Mouse (Mus musculus) forebrain, embryonic 12.5 days (tissue): Measurements from ENCODE around the gene Plpp7. TPM values are rescaled to one million over a fixed set of nuclear protein-coding genes. Genes with fewer than 3 reads are reported as not detected.

Experiments
- ATAC-seq: fragments of 200-750 bp; cut with Nextera tagmentation; 2 replicates; pipeline ENCODE4 v1.8.0; 2017; ENCODE audit warnings: moderate TSS enrichment; ENCODE audit not compliant: low FRiP score
- H3K27ac ChIP-seq: fragments of 300-500 bp; sonication (generic); 2 replicates; pipeline ENCODE4 v1.5.1; 2016; ENCODE audit warnings: mild to moderate bottlenecking
- H3K27me3 ChIP-seq: fragments of 300-500 bp; sonication (generic); 2 replicates; pipeline ENCODE4 v1.6.1; 2016; ENCODE audit warnings: mild to moderate bottlenecking
- H3K36me3 ChIP-seq: fragments of 300-500 bp; sonication (generic); replicated peaks from 2 replicates; pipeline ENCODE4 v1.6.1; 2016; ENCODE audit warnings: mild to moderate bottlenecking
- H3K4me1 ChIP-seq: fragments of 300-500 bp; sonication (generic); 2 replicates; pipeline ENCODE4 v1.6.1; 2016
- H3K4me2 ChIP-seq: fragments of 300-500 bp; sonication (generic); 2 replicates; pipeline ENCODE4 v1.6.1; 2016; ENCODE audit warnings: mild to moderate bottlenecking, moderate library complexity
- H3K4me3 ChIP-seq: fragments of 300-500 bp; sonication (generic); replicated peaks from 2 replicates; pipeline ENCODE4 v1.5.1; 2016; ENCODE audit warnings: mild to moderate bottlenecking
- H3K9ac ChIP-seq: fragments of 300-500 bp; sonication (generic); 2 replicates; pipeline ENCODE4 v1.6.1; 2016; ENCODE audit warnings: mild to moderate bottlenecking
- H3K9me3 ChIP-seq: fragments of 300-500 bp; sonication (generic); 2 replicates; pipeline ENCODE4 v1.6.1; 2016
- WGBS: fragments of 180-500 bp; shearing (Covaris S2); methylation state at CpG from one replicate; pipeline ENCODE4 v1.1.7; 2016; 5-methylcytosine and 5-hydroxymethylcytosine counted together
- polyA plus RNA-seq: library from polyadenylated mRNA; unstranded; fragments of >200 nt; fragmentation: Nextera tagmentation; extraction: Ambion mirVana; gene quantifications from 2 replicates; pipeline ENCODE4 v1.2.1, GENCODE M21; 2016

Gene Plpp7
- polyA plus RNA-seq, 1 experiment from 2014 or later: 7.2 TPM

DNA sequence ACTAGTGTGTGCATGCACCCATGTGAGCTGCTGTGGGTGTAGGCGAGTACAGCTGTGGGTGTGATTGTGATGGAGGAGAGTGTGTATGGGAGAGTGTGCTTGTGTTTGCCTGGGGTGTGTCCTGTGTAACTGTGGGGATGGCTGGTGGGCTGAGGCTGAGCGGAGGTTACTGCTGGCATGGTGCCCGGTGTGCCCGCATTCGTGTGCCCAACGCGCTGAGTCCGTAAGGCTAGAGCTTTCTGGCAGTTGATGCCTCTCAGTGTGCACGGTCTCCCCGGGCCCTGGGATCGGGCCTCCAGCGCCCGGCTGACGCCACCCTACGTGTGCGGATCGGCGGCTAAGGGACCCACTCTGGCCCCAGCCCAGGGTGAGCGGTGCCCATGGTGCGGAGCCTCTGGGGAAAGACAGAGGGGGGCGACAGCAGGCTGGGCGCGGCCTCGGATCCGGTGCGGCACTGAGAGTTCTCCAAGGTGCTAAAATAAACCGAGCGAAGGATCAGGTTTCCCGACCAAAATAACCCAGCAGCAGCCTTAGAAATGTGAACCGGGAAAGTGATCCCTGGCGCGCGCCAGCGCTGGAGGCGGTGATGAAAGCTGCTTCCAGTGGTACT, 6.9 kb upstream of the Plpp7 start:
- no peak for ATAC-seq
- peak overlapping the region; percentile 17; the same call in 1 of the 2 replicates for H3K9ac ChIP-seq
- peak overlapping the region; percentile 19 for H3K4me3 ChIP-seq
- peaks cover 83% of the 10 kb centered on the region for H3K27me3 ChIP-seq
- H3K27ac ChIP-seq: no peak overlapping the region
- H3K4me2 ChIP-seq: peak overlapping the region; percentile 44
- no peaks in the 10 kb centered on the region for H3K36me3 ChIP-seq
- H3K4me1 ChIP-seq: peaks cover 17% of the 10 kb centered on the region
- no peaks in the 10 kb centered on the region for H3K9me3 ChIP-seq
- 9% methylated on average over 35 of the region's 35 CpGs for WGBS

DNA sequence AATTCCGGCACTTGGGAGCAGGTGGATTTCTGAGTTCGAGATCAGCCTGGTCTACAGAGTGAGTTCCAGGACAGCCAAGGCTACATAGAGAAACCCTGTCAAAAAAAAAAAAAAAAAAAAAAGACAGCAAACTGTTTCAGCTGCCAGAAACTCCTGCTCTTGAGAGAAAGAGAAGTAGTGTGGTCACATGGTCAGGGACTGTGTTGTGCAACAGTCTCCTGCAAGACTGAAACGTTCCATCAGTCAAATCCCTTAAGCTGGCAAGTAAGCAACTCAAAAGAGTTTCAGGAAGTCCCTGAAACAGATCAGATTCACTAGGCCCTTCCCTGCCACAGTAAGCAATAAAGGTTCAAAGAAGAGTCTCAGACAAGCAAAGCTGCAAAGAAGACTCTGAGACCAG, 5.7 kb upstream of the Plpp7 start:
- H3K36me3 ChIP-seq: no peaks in the 10 kb centered on the region
- no peak overlapping the region for H3K9ac ChIP-seq
- peaks cover 7% of the 10 kb centered on the region for H3K4me1 ChIP-seq
- no peak overlapping the region for H3K27ac ChIP-seq
- H3K4me2 ChIP-seq: no peak overlapping the region
- no peak overlapping the region for H3K4me3 ChIP-seq
- H3K27me3 ChIP-seq: peaks cover 71% of the 10 kb centered on the region
- no peaks in the 10 kb centered on the region for H3K9me3 ChIP-seq
- no peak for ATAC-seq
- 71% methylated on average over 3 of the region's 3 CpGs for WGBS

DNA sequence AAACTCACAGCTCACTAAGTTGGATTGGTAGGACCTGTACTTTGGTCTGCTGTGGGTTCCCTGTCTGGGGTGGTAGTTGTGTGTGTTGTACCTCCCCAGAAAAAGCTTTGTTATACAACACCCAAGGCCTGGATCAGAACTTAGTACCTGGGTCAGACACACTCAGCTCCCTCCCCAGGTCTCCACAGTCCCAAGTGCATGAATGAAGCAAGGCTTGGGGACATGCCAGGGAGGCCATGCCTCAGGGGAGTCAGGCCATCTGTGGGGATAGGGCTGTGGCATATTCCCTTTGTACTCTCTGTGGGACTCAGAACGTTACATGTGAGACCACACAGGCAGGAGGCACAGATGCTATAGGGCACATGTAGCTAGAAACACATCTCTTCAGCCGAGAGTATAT, 5.2 kb upstream of the Plpp7 start:
- no peak for ATAC-seq
- H3K27me3 ChIP-seq: peaks cover 66% of the 10 kb centered on the region
- H3K36me3 ChIP-seq: no peaks in the 10 kb centered on the region
- H3K4me1 ChIP-seq: peaks cover 7% of the 10 kb centered on the region
- H3K4me3 ChIP-seq: no peak overlapping the region
- no peaks in the 10 kb centered on the region for H3K9me3 ChIP-seq
- H3K9ac ChIP-seq: no peak overlapping the region
- no peak overlapping the region for H3K27ac ChIP-seq
- WGBS: 67% methylated on average over 2 of the region's 2 CpGs
- H3K4me2 ChIP-seq: no peak overlapping the region

DNA sequence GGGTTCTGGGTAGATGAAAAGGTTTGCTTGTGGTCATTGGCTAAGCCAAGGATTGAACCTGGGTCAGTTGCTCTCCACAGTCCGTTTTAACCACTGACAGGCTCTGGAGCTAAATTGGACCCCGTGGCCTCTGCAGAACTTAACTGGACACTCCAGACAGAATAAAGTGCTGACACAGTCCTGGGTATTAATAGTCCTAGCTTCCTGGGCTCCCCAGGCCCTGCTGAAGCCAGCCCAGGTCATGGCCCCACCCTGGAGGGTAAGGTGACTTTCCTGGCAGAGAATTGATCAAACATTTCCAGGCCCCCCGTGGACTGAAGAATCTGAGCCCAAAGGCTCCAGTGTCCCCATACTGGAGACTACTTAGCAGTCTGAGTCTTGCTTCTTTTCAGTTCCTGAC, 3.4 kb upstream of the Plpp7 start:
- Histone ChIP-seq H3K4me1 (peaks cover 20% of the 10 kb centered on the region), H3K9ac (no peak overlapping the region), H3K27ac (no peak overlapping the region), H3K9me3 (no peaks in the 10 kb centered on the region), H3K36me3 (no peaks in the 10 kb centered on the region), H3K27me3 (peaks cover 48% of the 10 kb centered on the region), H3K4me2 (no peak overlapping the region), H3K4me3 (no peak overlapping the region)
- 72% methylated on average over 3 of the region's 3 CpGs for WGBS
- ATAC-seq: no peak

DNA sequence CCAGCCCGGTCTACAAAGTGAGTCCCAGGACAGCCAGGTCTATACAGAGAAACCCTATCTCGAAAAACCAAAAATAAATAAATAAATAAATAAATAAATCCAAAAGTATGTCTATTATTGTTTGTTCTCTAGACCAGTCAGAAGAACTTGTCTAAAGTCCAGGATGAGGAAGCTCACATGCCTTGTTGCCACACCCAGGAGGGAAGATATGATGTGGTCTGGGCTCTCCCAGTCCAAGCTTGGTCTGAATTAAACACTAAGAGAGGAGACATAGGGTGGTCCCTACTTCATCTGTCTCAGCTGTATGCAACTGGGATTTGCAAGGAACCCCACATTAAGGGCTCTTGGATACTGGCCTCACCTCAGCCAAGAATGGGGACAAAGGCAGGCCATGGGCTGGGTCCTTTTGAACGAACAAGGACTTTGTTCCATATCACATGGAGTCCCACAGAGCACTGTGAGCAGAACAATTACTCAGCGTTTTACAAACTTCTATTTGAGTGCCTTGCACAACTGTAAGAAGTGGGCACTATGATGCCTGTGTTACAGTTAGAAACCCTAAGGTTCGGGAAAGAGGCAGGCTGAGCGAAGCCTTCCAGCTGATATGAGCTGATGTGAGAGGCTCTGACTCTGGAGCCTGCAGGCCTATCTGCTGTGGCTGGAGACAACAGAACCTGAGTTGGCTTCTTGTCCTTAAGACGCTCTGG, 1.2 kb upstream of the Plpp7 start:
- Histone ChIP-seq H3K4me2 (no peak overlapping the region), H3K4me1 (peaks cover 13% of the 10 kb centered on the region), H3K4me3 (no peak overlapping the region), H3K9me3 (no peaks in the 10 kb centered on the region), H3K36me3 (no peaks in the 10 kb centered on the region), H3K27ac (no peak overlapping the region; the same call in 1 of the 2 replicates), H3K9ac (no peak overlapping the region), H3K27me3 (peaks cover 26% of the 10 kb centered on the region)
- ATAC-seq: no peak
- 91% methylated on average over 7 of the region's 7 CpGs for WGBS

DNA sequence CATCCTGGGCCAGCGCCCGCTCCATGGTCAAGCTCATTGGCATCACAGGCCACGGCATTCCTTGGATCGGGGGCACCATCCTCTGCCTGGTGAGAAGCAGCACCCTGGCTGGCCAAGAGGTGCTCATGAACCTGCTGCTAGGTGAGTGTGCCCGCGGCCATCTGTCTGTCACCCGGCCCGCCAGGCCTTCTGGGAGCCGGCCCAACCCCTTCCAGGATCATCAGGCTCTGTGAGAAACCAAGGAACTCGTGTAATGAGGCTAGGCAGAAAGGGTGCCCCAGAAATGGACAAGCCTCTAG, 743 bp downstream of the Plpp7 start:
- Histone ChIP-seq H3K4me3 (peak overlapping the region; percentile 34), H3K4me2 (peak overlapping the region; percentile 56), H3K9me3 (0 out of 2 replicates have a peak, but pooled peaks cover 7% of the 10 kb centered on the region), H3K27ac (peak overlapping the region; percentile 75; the same call in 1 of the 2 replicates), H3K4me1 (peaks cover 13% of the 10 kb centered on the region), H3K27me3 (peaks cover 10% of the 10 kb centered on the region; the same call in 1 of the 2 replicates), H3K9ac (peak overlapping the region; percentile 39), H3K36me3 (no peaks in the 10 kb centered on the region)
- ATAC-seq: no peak
- WGBS: 86% methylated on average over 10 of the region's 10 CpGs

DNA sequence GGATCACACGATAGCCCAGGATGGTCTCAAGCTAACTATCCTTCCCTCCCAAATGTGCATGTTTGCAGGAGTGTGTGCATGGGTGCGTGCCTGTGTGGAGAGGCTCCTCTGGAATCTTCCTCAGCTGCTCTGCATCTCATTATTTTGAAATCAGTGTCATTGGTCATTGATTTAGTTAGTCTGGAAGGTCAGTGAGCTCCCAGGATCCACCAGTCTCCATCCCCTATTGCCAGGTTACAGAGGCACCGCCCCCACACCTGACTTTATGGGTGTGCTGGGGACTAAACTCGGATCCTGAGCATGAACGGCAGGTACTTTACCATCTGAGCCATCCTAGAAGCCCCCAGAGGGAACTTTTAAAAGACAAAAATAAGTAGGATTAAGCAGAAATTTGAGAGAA, 7.6 kb downstream of the Plpp7 start:
- no peak overlapping the region for H3K27ac ChIP-seq
- H3K4me2 ChIP-seq: no peak overlapping the region
- peaks cover 13% of the 10 kb centered on the region for H3K4me1 ChIP-seq
- WGBS: 57% methylated on average over 5 of the region's 5 CpGs
- no peak overlapping the region for H3K9ac ChIP-seq
- H3K9me3 ChIP-seq: 0 out of 2 replicates have a peak, but pooled peaks cover 7% of the 10 kb centered on the region
- ATAC-seq: no peak
- H3K4me3 ChIP-seq: no peak overlapping the region
- no peaks in the 10 kb centered on the region for H3K36me3 ChIP-seq
- no peaks in the 10 kb centered on the region for H3K27me3 ChIP-seq

DNA sequence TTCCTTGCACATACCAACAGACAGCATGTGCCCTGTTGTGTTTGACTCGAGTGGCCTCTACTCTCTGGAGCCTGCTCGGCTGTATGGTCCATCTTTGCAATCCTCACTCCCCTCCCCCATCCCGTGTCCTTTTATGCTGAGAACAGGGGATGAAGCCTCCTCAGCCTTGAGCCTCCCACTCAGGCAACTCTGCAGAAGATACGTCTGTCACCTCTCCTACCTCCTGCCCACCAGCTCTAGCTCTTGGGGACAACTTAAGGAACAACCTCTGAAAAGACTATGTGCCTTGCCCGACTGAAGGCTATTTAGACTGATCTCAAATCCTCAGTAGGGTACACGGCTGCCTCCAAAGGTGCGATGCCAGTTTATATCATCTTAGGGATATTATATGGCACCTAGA, 8.2 kb downstream of the Plpp7 start:
- no peak for ATAC-seq
- Histone ChIP-seq H3K4me1 (peaks cover 13% of the 10 kb centered on the region), H3K36me3 (no peaks in the 10 kb centered on the region), H3K4me3 (no peak overlapping the region), H3K9me3 (0 out of 2 replicates have a peak, but pooled peaks cover 7% of the 10 kb centered on the region), H3K27me3 (no peaks in the 10 kb centered on the region), H3K9ac (no peak overlapping the region), H3K27ac (no peak overlapping the region), H3K4me2 (no peak overlapping the region)
- WGBS: 77% methylated on average over 7 of the region's 7 CpGs

DNA sequence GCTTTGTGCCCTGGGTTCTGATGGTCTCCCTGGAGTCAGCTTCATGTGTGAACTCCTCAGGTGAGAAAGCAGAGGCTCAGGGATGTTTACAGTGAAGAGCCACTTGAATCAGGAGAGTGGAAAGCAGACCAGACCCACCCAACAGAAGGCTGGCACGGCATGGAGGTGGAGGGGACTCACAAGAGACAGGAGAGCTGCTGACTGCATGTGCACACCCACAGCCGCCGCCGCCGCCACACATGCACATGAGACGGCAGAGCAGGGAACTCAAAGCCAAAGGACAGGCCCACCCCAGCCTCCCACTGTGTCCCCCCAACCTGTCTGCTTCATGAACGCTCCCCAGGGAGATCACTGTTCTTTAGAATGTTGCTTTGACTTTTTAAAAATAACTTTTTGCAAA, 8.8 kb downstream of the Plpp7 start:
- WGBS: 86% methylated on average over 7 of the region's 7 CpGs

DNA sequence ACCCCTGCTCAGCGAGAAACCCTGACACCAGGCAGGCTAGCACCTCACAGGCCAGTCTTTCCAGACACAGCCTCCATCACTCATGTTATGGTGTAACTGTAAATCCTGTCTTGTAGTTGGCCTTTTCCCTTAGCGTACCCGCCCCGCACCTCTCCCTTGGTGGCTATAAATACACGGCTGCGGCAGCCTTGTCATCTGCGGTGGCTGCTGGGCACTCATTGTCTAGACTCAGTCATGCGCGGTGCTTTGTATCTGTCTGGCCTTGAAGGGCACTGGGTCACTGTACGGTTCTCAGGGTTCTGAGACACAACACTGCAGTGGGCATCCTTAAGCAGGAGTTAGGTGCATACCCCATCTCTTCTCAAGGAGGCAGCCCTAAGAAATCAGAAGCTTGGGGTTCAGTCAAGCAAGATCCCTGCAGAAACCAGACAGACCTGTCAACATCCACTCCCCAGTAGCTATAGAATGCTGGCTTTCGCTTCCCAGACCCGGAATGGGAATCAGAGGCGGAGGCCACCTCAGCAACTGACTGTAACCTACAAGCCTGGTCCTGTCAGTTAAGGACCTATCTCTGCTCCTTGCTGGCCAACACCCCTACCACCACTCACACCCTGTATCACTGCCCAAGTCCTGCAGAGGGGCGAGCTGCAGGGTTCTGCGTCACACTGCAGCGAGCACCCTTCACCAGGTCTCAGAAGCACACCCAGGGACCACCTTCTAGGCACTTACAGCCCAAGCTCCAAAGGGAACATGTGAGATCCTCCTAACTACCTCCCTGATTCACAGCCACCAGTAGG, 10.0 kb downstream of the Plpp7 start:
- Histone ChIP-seq H3K9me3 (0 out of 2 replicates have a peak, but pooled peaks cover 6% of the 10 kb centered on the region), H3K36me3 (no peaks in the 10 kb centered on the region), H3K27me3 (no peaks in the 10 kb centered on the region), H3K9ac (0 out of 2 replicates have a peak overlapping the region, but pooled peaks have one; percentile 7), H3K4me1 (peaks cover 13% of the 10 kb centered on the region), H3K27ac (no peak overlapping the region), H3K4me2 (no peak overlapping the region), H3K4me3 (no peak overlapping the region)
- no peak for ATAC-seq
- WGBS: 66% methylated on average over 16 of the region's 16 CpGs

More for the DNA sequence above, 8.8 kb downstream of the Plpp7 start:
- peaks cover 13% of the 10 kb centered on the region for H3K4me1 ChIP-seq
- no peaks in the 10 kb centered on the region for H3K36me3 ChIP-seq
- no peaks in the 10 kb centered on the region for H3K27me3 ChIP-seq
- no peak overlapping the region for H3K9ac ChIP-seq
- no peak for ATAC-seq
- no peak overlapping the region for H3K4me3 ChIP-seq
- no peak overlapping the region for H3K4me2 ChIP-seq
- 0 out of 2 replicates have a peak, but pooled peaks cover 7% of the 10 kb centered on the region for H3K9me3 ChIP-seq
- H3K27ac ChIP-seq: no peak overlapping the region

DNA sequence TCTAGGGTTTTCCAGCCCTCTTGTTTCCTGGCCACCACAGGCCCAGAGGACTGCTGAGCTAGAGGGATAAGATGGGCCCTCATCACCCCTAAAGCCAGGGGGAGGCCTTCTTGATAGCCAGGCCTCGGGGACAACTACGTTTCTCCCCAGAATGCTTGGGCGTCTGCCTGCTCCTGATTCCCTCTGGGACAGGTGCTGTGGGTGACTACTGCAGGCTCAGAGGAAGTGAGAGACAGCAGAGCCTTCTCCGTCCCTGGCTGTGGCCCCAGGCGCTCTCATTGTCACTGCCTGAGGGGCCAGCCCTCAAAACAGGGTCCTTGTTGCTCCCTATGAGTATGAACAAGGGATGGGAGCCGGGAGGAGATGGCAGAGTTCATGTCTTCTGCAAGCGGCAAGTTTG, 10.6 kb downstream of the Plpp7 start:
- H3K4me2 ChIP-seq: no peak overlapping the region
- H3K9me3 ChIP-seq: no peaks in the 10 kb centered on the region
- no peaks in the 10 kb centered on the region for H3K36me3 ChIP-seq
- WGBS: 80% methylated on average over 7 of the region's 7 CpGs
- H3K4me3 ChIP-seq: no peak overlapping the region
- no peaks in the 10 kb centered on the region for H3K27me3 ChIP-seq
- H3K4me1 ChIP-seq: peaks cover 13% of the 10 kb centered on the region
- H3K9ac ChIP-seq: no peak overlapping the region
- no peak for ATAC-seq
- H3K27ac ChIP-seq: no peak overlapping the region

DNA sequence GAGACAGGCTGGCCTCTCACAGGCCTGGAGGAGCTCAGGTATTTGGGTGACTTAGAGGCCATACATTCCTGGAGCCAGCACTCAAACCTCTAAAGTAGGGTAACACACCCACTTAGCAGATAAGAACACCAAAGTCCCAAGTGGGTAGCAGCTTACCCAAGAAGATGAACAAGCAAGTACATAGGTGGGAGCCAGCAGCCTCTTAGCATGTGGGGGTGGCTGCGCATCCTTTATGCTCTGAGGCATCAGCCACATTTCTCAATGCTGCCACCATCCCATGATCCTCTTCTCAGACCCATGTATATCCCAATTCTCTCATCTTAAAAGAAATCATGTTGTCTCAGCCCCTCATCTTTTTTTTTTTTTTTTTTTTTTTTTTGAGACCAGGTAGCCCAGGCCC, 15.9 kb downstream of the Plpp7 start:
- Histone ChIP-seq H3K27ac (no peak overlapping the region), H3K4me1 (no peaks in the 10 kb centered on the region), H3K36me3 (no peaks in the 10 kb centered on the region), H3K4me2 (no peak overlapping the region), H3K9me3 (no peaks in the 10 kb centered on the region), H3K27me3 (no peaks in the 10 kb centered on the region), H3K4me3 (no peak overlapping the region), H3K9ac (no peak overlapping the region)
- ATAC-seq: no peak
- WGBS: 94% methylated on average over 1 of the region's 1 CpGs
